Mouse (Mus musculus): ENCODE results near the gene Add2. TPM values are rescaled to one million over a fixed set of nuclear protein-coding genes. Genes with fewer than 3 reads are reported as not detected.

The Add2 gene
- polyA plus RNA-seq, 1 experiment from 2014 or later, result 230 TPM

Other genes starting within 250 kb of the Add2 start
- gene Nat8f6, start 207.7 kb upstream of the Add2 start, polyA plus RNA-seq (2015; fragmentation: Nextera tagmentation; extraction: Ambion mirVana), result not detected in 2 replicates
- not detected in 2 replicates for gene Nat8f5, start 207.7 kb upstream of the Add2 start, polyA plus RNA-seq (2015; fragmentation: Nextera tagmentation; extraction: Ambion mirVana)
- gene Nat8, start 196.6 kb upstream of the Add2 start, polyA plus RNA-seq (2015; fragmentation: Nextera tagmentation; extraction: Ambion mirVana), result not detected in 2 replicates
- gene Nat8f2, start 159.5 kb upstream of the Add2 start, polyA plus RNA-seq (2015; fragmentation: Nextera tagmentation; extraction: Ambion mirVana), result not detected in 2 replicates
- 6.0 and 6.8 TPM in 2 replicates for gene Nat8f4, start 123.8 kb upstream of the Add2 start, polyA plus RNA-seq (2015; fragmentation: Nextera tagmentation; extraction: Ambion mirVana)
- gene Tprkb, start 116.8 kb upstream of the Add2 start, polyA plus RNA-seq (2015; fragmentation: Nextera tagmentation; extraction: Ambion mirVana), result 48.6 and 49.1 TPM in 2 replicates
- gene Nat8f1, start 113.0 kb upstream of the Add2 start, polyA plus RNA-seq (2015; fragmentation: Nextera tagmentation; extraction: Ambion mirVana), result 11.9 and 13.6 TPM in 2 replicates
- gene Dusp11, start 67.0 kb upstream of the Add2 start, polyA plus RNA-seq (2015; fragmentation: Nextera tagmentation; extraction: Ambion mirVana), result 42.7 and 47.9 TPM in 2 replicates
- not detected in 2 replicates for gene Figla, start 12.5 kb upstream of the Add2 start, polyA plus RNA-seq (2015; fragmentation: Nextera tagmentation; extraction: Ambion mirVana)
- gene Tgfa, start 166.5 kb downstream of the Add2 start, polyA plus RNA-seq (2015; fragmentation: Nextera tagmentation; extraction: Ambion mirVana), result 11.5 and 12.6 TPM in 2 replicates